Mouse (Mus musculus): ENCODE data around the gene Dagla. TPM values are rescaled to one million over a fixed set of nuclear protein-coding genes. Genes with fewer than 3 reads are reported as not detected.

Gene Dagla
- polyA plus RNA-seq (2012; rRNA removed), result 20.2 and 24.8 TPM in 2 replicates

- DNase-seq (ENCODE audit: low read depth), result peak; percentile 86
- TF ChIP-seq CTCF (IDR thresholded peaks at IDR 0.05; ENCODE audit: borderline replicate concordance, extremely low read depth, insufficient read depth, insufficient read length) (peak; percentile 94), POLR2A (IDR thresholded peaks at IDR 0.05; ENCODE audit: borderline replicate concordance, extremely low read depth, insufficient read depth, insufficient read length, poor library complexity, severe bottlenecking) (peak; percentile 57; the same call in 1 of the 2 replicates)
Measured at GRCm38 (mm10) chr19:10304810-10305544, at the start of gene Dagla. Dagla (minus strand) TSS chr19:10304877.

DNA sequence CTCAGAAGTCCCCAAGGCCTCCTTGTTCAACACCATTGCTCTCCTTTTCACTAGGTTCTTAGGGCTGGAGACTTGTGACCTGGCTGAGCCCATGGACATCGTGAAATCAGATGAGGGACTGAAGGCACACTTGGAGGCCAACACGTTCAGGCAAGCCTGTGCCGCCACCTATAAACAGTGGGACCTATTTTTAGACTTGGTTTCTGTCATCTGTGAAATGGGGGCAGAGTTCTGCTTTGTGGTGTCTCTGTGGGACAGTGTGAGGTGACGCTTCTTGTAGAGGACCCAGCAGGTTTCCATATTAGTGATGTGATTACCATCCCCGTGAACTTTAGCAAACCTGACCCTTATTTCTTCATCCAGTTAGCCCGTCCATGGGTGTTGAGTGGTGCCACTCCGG is 47.5 kb upstream of the Dagla start:
- TF ChIP-seq POLR2A (IDR thresholded peaks at IDR 0.05; ENCODE audit: borderline replicate concordance, extremely low read depth, insufficient read depth, insufficient read length, poor library complexity, severe bottlenecking) (no peak), CTCF (IDR thresholded peaks at IDR 0.05; ENCODE audit: borderline replicate concordance, extremely low read depth, insufficient read depth, insufficient read length) (no peak)
- no peak for DNase-seq (ENCODE audit: low read depth)

DNA sequence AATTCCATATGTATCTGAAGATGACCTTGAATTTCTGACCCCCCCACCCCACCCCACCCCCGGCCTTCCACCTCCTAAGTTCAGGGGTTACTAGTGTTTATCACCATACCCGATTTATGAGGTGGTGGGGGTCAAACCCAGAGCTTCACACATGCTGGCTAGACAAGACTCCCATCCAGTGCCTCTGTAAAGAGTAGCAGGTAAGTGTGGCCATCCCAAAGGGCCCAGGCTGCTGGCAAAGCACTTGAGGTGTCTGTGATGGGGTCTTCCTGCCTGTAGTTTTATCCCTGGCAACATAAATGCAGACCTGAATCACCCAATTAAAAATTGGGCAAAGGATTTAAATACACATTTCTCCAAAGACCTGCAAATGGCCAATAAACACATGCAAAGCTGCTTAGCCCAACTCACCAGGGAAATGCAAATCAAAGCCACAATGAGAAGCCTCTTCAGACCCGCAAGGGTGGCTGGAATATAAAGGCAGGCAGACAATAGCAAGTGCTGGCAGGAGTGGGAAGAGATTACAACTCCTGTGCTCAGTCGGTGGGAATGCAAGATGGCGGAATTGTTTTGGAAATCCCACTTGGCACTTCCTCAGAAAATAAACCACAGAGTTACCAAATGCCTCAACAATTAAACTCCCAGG is 43.1 kb upstream of the Dagla start:
- TF ChIP-seq POLR2A (IDR thresholded peaks at IDR 0.05; ENCODE audit: borderline replicate concordance, extremely low read depth, insufficient read depth, insufficient read length, poor library complexity, severe bottlenecking) (no peak), CTCF (IDR thresholded peaks at IDR 0.05; ENCODE audit: borderline replicate concordance, extremely low read depth, insufficient read depth, insufficient read length) (no peak)
- DNase-seq (ENCODE audit: low read depth), result peak; percentile 81

DNA sequence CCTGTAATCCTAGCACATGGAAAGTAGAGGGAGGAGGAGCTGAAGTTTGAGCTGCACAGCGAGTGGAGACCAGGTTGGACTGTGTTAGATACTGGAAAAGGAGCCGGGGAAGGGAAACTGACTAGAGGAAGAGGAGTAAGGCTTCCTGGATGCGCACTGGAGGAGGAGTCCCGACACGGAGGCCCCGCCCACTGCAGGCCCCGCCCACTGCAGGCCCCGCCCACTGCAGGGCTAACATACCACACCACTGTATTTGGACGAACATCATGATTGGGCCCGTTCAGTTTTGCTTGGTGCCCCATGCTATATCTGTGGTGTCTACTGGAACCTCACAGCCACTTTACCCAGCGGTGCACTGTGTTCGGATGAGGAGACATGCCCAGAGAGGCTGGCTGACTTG is 41.0 kb upstream of the Dagla start:
- DNase-seq (ENCODE audit: low read depth), result no peak
- TF ChIP-seq CTCF (IDR thresholded peaks at IDR 0.05; ENCODE audit: borderline replicate concordance, extremely low read depth, insufficient read depth, insufficient read length) (no peak), POLR2A (IDR thresholded peaks at IDR 0.05; ENCODE audit: borderline replicate concordance, extremely low read depth, insufficient read depth, insufficient read length, poor library complexity, severe bottlenecking) (no peak)

- no peak for TF ChIP-seq CTCF (IDR thresholded peaks at IDR 0.05; ENCODE audit: borderline replicate concordance, extremely low read depth, insufficient read depth, insufficient read length)
- TF ChIP-seq POLR2A (IDR thresholded peaks at IDR 0.05; ENCODE audit: borderline replicate concordance, extremely low read depth, insufficient read depth, insufficient read length, poor library complexity, severe bottlenecking), result no peak
Measured at GRCm38 (mm10) chr19:10343866-10344265, 39.2 kb upstream of the Dagla start.

DNA sequence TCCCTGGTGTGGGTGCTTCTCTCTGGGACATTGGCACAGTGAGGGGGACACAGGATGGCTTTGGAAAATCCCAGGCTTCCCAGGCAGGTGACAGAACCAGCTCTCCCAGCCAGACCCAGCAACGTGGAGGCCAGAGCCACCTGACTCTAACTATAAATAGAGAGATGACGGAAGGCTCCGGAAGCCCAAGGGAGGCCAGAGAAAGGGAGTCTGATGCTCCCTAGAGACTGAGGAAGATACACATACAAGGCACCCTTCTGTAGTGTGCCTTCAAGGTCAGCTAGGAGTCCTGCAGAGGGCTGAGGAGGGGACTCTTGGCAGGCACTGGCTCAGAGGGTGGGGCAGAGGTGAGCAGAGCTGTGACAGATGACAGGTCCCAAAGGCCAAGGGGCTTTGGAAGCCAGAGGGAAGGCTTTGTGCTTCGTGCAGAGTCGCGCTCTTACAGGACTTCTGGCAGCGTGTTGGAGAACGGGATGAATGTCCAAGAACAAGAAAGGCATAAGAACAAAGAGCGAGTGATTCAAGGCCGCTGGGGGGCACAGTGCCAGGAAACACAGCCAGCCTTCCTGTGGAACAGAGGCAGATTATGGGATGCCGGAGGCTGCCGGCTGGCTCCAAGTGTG is 37.3 kb upstream of the Dagla start:
- TF ChIP-seq CTCF (IDR thresholded peaks at IDR 0.05; ENCODE audit: borderline replicate concordance, extremely low read depth, insufficient read depth, insufficient read length) (no peak), POLR2A (IDR thresholded peaks at IDR 0.05; ENCODE audit: borderline replicate concordance, extremely low read depth, insufficient read depth, insufficient read length, poor library complexity, severe bottlenecking) (no peak)
- peak; percentile 94 for DNase-seq (ENCODE audit: low read depth)

More at GRCm38 (mm10) chr19:10343866-10344265, 39.2 kb upstream of the Dagla start:
- DNase-seq (ENCODE audit: low read depth), result no peak

DNA sequence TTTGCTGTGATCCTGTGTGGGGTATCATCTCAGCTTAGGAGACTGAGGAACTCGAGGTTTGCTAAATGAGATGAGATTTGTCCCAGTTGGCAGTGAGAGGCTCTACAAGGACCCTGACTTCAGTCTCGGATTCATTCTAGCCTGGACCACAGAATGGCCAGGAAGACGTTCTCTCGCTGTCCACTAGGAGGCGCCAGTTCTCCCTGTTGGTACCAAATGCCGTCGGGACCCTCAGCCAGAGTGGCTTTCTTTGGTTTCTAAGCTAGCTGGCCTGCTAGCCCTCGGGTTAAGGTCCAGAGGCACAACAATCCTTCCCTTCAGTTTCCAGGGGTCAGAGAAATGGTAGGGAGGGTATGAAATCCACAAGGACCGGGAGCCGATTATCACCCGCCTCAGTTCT is 36.5 kb upstream of the Dagla start:
- peak; percentile 84 for DNase-seq (ENCODE audit: low read depth)
- TF ChIP-seq CTCF (IDR thresholded peaks at IDR 0.05; ENCODE audit: borderline replicate concordance, extremely low read depth, insufficient read depth, insufficient read length), result peak; percentile 94
- no peak for TF ChIP-seq POLR2A (IDR thresholded peaks at IDR 0.05; ENCODE audit: borderline replicate concordance, extremely low read depth, insufficient read depth, insufficient read length, poor library complexity, severe bottlenecking)

DNA sequence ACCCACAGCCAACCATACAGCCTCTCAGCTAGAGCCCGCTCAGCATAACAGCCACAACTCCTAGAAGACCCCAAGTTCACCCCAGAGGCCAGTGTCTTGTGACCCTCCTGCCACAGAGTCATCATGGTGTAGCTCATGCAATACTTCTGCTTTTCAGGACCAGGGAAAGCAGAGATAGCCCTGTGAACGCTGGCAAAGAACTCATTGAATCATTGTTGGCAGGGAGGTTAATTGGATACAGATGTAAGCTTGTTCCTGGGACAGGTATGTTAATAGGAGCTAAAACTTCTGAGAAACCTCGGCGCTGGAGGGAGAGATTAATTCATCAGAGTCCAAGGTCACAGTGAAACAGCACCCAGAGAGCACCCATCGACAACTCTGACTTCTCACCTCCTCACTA is 36.0 kb upstream of the Dagla start:
- TF ChIP-seq CTCF (IDR thresholded peaks at IDR 0.05; ENCODE audit: borderline replicate concordance, extremely low read depth, insufficient read depth, insufficient read length), result no peak
- no peak for TF ChIP-seq POLR2A (IDR thresholded peaks at IDR 0.05; ENCODE audit: borderline replicate concordance, extremely low read depth, insufficient read depth, insufficient read length, poor library complexity, severe bottlenecking)
- no peak for DNase-seq (ENCODE audit: low read depth)

DNA sequence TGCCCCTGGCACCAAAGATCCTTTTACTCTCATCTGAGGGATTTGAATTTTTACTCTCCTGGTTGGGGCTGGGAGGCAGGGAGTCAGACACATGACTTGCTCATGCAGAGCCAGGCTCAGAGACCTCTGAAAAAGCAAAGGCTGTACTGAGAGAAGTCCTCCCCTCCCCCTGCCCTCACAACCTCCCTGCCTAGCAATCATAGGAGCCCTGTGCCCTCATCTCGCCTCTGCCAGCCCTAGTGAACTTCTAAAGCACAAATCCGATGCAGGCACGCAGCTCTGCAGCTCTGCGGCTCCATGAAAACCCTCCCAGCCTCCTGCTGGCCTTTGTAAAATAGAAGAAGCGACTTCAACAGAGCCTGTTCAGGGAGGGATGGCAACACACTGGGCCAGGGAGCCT is 34.6 kb upstream of the Dagla start:
- DNase-seq (ENCODE audit: low read depth), result peak; percentile 60
- TF ChIP-seq CTCF (IDR thresholded peaks at IDR 0.05; ENCODE audit: borderline replicate concordance, extremely low read depth, insufficient read depth, insufficient read length), result no peak

DNA sequence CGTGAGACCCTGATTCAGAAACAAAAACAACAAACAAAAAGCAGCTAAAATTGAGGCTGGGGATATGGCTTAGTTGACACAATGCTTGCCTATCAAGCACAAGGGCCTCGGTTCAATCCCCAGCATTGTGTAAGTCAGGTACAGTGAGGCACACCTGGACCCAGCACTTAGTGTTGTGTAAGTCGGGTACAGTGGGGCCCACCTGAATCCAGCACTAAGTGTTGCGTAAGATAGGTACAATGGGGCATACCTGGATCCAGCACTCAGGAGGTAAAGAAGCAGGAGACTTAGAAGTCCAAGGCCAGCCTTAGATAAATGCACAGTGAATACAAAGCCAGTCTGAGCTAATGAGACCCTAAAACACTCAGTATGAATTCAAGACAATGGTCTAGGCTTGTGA is 34.0 kb upstream of the Dagla start:
- TF ChIP-seq POLR2A (IDR thresholded peaks at IDR 0.05; ENCODE audit: borderline replicate concordance, extremely low read depth, insufficient read depth, insufficient read length, poor library complexity, severe bottlenecking), result no peak
- no peak for TF ChIP-seq CTCF (IDR thresholded peaks at IDR 0.05; ENCODE audit: borderline replicate concordance, extremely low read depth, insufficient read depth, insufficient read length)
- no peak for DNase-seq (ENCODE audit: low read depth)

DNA sequence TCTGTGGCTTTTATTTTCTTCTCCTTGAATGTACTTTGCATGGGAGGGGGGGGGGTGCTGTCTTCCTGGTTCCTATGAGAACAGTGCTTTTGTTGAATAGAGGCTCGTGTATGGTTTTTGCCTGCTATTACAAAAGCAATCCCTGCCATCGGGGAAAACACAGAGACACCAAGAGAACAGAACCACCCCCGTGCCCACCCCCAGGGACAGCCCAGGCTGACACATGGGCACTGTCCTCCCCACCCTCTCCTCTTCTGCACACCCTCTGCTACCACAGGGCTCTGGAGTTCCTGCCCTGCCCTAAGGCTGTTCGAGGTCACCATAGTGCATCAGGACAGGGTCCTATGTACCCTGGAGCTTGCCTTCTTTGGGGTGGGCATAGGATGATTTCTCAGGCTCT is 29.8 kb upstream of the Dagla start:
- TF ChIP-seq POLR2A (IDR thresholded peaks at IDR 0.05; ENCODE audit: borderline replicate concordance, extremely low read depth, insufficient read depth, insufficient read length, poor library complexity, severe bottlenecking) (no peak), CTCF (IDR thresholded peaks at IDR 0.05; ENCODE audit: borderline replicate concordance, extremely low read depth, insufficient read depth, insufficient read length) (no peak)
- no peak for DNase-seq (ENCODE audit: low read depth)
